Mouse (Mus musculus): ENCODE measurements around the gene Bach2.

GRCm38 (mm10) chr4:32525000-32525399, 286.4 kb downstream of the Bach2 start:
- no peak for TF ChIP-seq CTCF (IDR thresholded peaks at IDR 0.05; ENCODE audit: low read depth)
- no peak for TF ChIP-seq EP300 (IDR thresholded peaks at IDR 0.05; ENCODE audit: low read depth)
